Mouse (Mus musculus) stomach, embryonic 16.5 days (tissue): ENCODE data around the gene Apol7a. TPM values are rescaled to one million over a fixed set of nuclear protein-coding genes. Genes with fewer than 3 reads are reported as not detected.

Source experiments
- ATAC-seq: fragments of 200-750 bp; cut with Nextera tagmentation; 2 replicates; pipeline ENCODE4 v1.8.0; 2017; ENCODE audit warnings: moderate number of reproducible peaks, moderate TSS enrichment; ENCODE audit not compliant: insufficient read depth, low FRiP score
- H3K27ac ChIP-seq: fragments of 300-500 bp; sonication (generic); 2 replicates; pipeline ENCODE4 v1.5.1; 2014; ENCODE audit warnings: low read length
- H3K27me3 ChIP-seq: fragments of 300-500 bp; sonication (generic); 2 replicates; pipeline ENCODE4 v1.6.1; 2014; ENCODE audit warnings: low read length, control low read depth, mixed read lengths; ENCODE audit not compliant: control insufficient read depth, insufficient read depth
- H3K36me3 ChIP-seq: fragments of 300-500 bp; sonication (generic); 2 replicates; pipeline ENCODE4 v1.6.1; 2014; ENCODE audit warnings: low read length; ENCODE audit not compliant: control insufficient read depth, insufficient read depth
- H3K4me1 ChIP-seq: fragments of 300-500 bp; sonication (generic); 2 replicates; pipeline ENCODE4 v1.6.1; 2014; ENCODE audit warnings: low read length, control low read depth, mixed read lengths; ENCODE audit not compliant: control insufficient read depth, insufficient read depth
- H3K4me2 ChIP-seq: fragments of 300-500 bp; sonication (generic); 2 replicates; pipeline ENCODE4 v1.6.1; 2014; ENCODE audit warnings: low read depth, low read length, mixed read lengths
- H3K4me3 ChIP-seq: fragments of 300-500 bp; sonication (generic); replicated peaks from 2 replicates; pipeline ENCODE4 v1.5.1; 2014; ENCODE audit warnings: mild to moderate bottlenecking, low read length
- H3K9ac ChIP-seq: fragments of 300-500 bp; sonication (generic); 2 replicates; pipeline ENCODE4 v1.6.1; 2014; ENCODE audit warnings: low read length
- H3K9me3 ChIP-seq: fragments of 300-500 bp; sonication (generic); replicated peaks from 2 replicates; pipeline ENCODE4 v1.6.1; 2016; ENCODE audit warnings: low read length, control low read depth; ENCODE audit not compliant: control insufficient read depth
- WGBS: fragments of 180-500 bp; shearing (Covaris S2); extraction: QIAGEN DNeasy Blood & Tissue Kit; methylation state at CpG from one replicate; pipeline ENCODE4 v1.1.7; 2014; 5-methylcytosine and 5-hydroxymethylcytosine counted together
- polyA plus RNA-seq: library from polyadenylated mRNA; unstranded; fragments of >200 nt; fragmentation: Nextera tagmentation; extraction: Ambion mirVana; gene quantifications from 2 replicates; pipeline ENCODE4 v1.2.1, GENCODE M21; 2015

The Apol7a gene
- polyA plus RNA-seq, 1 experiment from 2014 or later: 9.0 TPM

- peak overlapping the region; percentile 38 for H3K4me3 ChIP-seq
- no peaks in the 10 kb centered on the region for H3K36me3 ChIP-seq
- WGBS: under 1% methylated on average over 26 of the region's 26 CpGs
- peak overlapping the region; percentile 72 for H3K9ac ChIP-seq
- peak overlapping the region; percentile 52 for H3K4me2 ChIP-seq
- peak; percentile 74 for ATAC-seq
- H3K4me1 ChIP-seq: peaks cover 41% of the 10 kb centered on the region
- peak overlapping the region; percentile 95 for H3K27ac ChIP-seq
- no peaks in the 10 kb centered on the region for H3K27me3 ChIP-seq
- H3K9me3 ChIP-seq: no peaks in the 10 kb centered on the region
Measured at GRCm38 (mm10) chr15:77366706-77367484, 32.0 kb downstream of the Apol7a start.

GRCm38 (mm10) chr15:77365700-77366570 is 33.0 kb downstream of the Apol7a start:
- Histone ChIP-seq H3K27ac (peak overlapping the region; percentile 95), H3K9me3 (no peaks in the 10 kb centered on the region), H3K9ac (peak overlapping the region; percentile 72; the same call in 1 of the 2 replicates), H3K4me3 (no peak overlapping the region), H3K36me3 (no peaks in the 10 kb centered on the region), H3K4me2 (peak overlapping the region; percentile 52; the same call in 1 of the 2 replicates), H3K27me3 (no peaks in the 10 kb centered on the region), H3K4me1 (peaks cover 41% of the 10 kb centered on the region)
- ATAC-seq: no peak
- WGBS: 49% methylated on average over 9 of the region's 9 CpGs

GRCm38 (mm10) chr15:77364026-77364425 is 34.9 kb downstream of the Apol7a start:
- H3K4me2 ChIP-seq: no peak overlapping the region
- H3K27ac ChIP-seq: peak overlapping the region; percentile 34; the same call in 1 of the 2 replicates
- H3K4me1 ChIP-seq: peaks cover 41% of the 10 kb centered on the region
- 67% methylated on average over 3 of the region's 3 CpGs for WGBS
- H3K27me3 ChIP-seq: no peaks in the 10 kb centered on the region
- no peak for ATAC-seq
- H3K36me3 ChIP-seq: no peaks in the 10 kb centered on the region
- H3K4me3 ChIP-seq: no peak overlapping the region
- H3K9ac ChIP-seq: no peak overlapping the region
- no peaks in the 10 kb centered on the region for H3K9me3 ChIP-seq

GRCm38 (mm10) chr15:77363578-77363977 is 35.3 kb downstream of the Apol7a start:
- Histone ChIP-seq H3K27me3 (no peaks in the 10 kb centered on the region), H3K4me2 (no peak overlapping the region), H3K36me3 (no peaks in the 10 kb centered on the region), H3K4me1 (peaks cover 40% of the 10 kb centered on the region), H3K27ac (peak overlapping the region; percentile 34; the same call in 1 of the 2 replicates), H3K9me3 (no peaks in the 10 kb centered on the region), H3K4me3 (no peak overlapping the region), H3K9ac (no peak overlapping the region)
- 50% methylated on average over 6 of the region's 6 CpGs for WGBS
- ATAC-seq: no peak

- no peak overlapping the region for H3K27ac ChIP-seq
- H3K36me3 ChIP-seq: no peaks in the 10 kb centered on the region
- no peak overlapping the region for H3K4me2 ChIP-seq
- H3K4me1 ChIP-seq: peaks cover 36% of the 10 kb centered on the region
- H3K9me3 ChIP-seq: no peaks in the 10 kb centered on the region
- H3K27me3 ChIP-seq: no peaks in the 10 kb centered on the region
- H3K9ac ChIP-seq: no peak overlapping the region
- H3K4me3 ChIP-seq: no peak overlapping the region
- no peak for ATAC-seq
- 21% methylated on average over 5 of the region's 5 CpGs for WGBS
Measured at GRCm38 (mm10) chr15:77362952-77363351, 36.0 kb downstream of the Apol7a start.

- no peaks in the 10 kb centered on the region for H3K9me3 ChIP-seq
- no peak overlapping the region; the same call in 1 of the 2 replicates for H3K9ac ChIP-seq
- H3K36me3 ChIP-seq: no peaks in the 10 kb centered on the region
- no peak overlapping the region for H3K4me3 ChIP-seq
- no peak for ATAC-seq
- WGBS: 91% methylated on average over 8 of the region's 8 CpGs
- no peak overlapping the region for H3K4me2 ChIP-seq
- H3K27me3 ChIP-seq: no peaks in the 10 kb centered on the region
- peaks cover 22% of the 10 kb centered on the region for H3K4me1 ChIP-seq
- H3K27ac ChIP-seq: peak overlapping the region; percentile 54; the same call in 1 of the 2 replicates
Measured at GRCm38 (mm10) chr15:77359905-77360304, 39.0 kb downstream of the Apol7a start.

- 48% methylated on average over 9 of the region's 9 CpGs for WGBS
- Histone ChIP-seq H3K9me3 (no peaks in the 10 kb centered on the region), H3K36me3 (no peaks in the 10 kb centered on the region), H3K27me3 (no peaks in the 10 kb centered on the region), H3K4me1 (peaks cover 22% of the 10 kb centered on the region), H3K9ac (peak overlapping the region; percentile 33; the same call in 1 of the 2 replicates), H3K4me3 (no peak overlapping the region), H3K4me2 (no peak overlapping the region), H3K27ac (peak overlapping the region; percentile 54; the same call in 1 of the 2 replicates)
- ATAC-seq: no peak
Measured at GRCm38 (mm10) chr15:77359486-77359885, 39.4 kb downstream of the Apol7a start.

- Histone ChIP-seq H3K9ac (peak overlapping the region; percentile 64), H3K27me3 (no peaks in the 10 kb centered on the region), H3K4me3 (peak overlapping the region; percentile 40), H3K36me3 (no peaks in the 10 kb centered on the region), H3K4me1 (peaks cover 19% of the 10 kb centered on the region), H3K27ac (peak overlapping the region; percentile 54; the same call in 1 of the 2 replicates), H3K4me2 (peak overlapping the region; percentile 64), H3K9me3 (no peaks in the 10 kb centered on the region)
- ATAC-seq: no peak
- WGBS: 33% methylated on average over 6 of the region's 6 CpGs
Measured at GRCm38 (mm10) chr15:77359084-77359483, 39.8 kb downstream of the Apol7a start.
